Mouse (Mus musculus) liver, postnatal 0 days (tissue): ENCODE results near the gene Fxr1.

Experiments used
- CTCF ChIP-seq: sonication (generic); IDR thresholded peaks from 2 replicates; pipeline ENCODE4 v1.5.1; 2016; ENCODE audit warnings: antibody characterized with exemption, low read depth
- EP300 ChIP-seq: IDR thresholded peaks from 2 replicates; pipeline ENCODE4 v1.6.1; 2016; ENCODE audit warnings: antibody characterized with exemption, low read depth, mild to moderate bottlenecking

DNA sequence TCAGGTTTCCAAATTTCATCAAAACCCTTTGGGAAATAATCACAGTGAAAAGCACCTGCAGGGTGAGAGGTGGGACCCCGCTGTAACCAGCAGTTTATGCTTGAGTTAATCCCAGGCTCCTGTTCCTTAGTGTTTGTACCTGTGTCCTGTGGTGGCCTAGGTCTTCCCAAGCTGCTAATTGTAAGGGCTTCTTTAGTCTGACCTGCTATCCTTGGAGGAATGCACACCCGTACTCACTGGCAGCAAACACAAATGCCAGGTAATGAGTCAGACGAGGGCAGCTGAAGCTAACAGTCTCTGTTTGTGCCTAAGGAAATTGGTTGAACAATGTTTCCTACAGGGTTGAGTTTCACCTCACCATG is 25.6 kb upstream of the Fxr1 start:
- TF ChIP-seq CTCF (no peak), EP300 (no peak)
